Mouse (Mus musculus) olfactory bulb, adult 2 months (tissue): ENCODE measurements at regions not wholly inside any gene's neighbourhood (a gene's known extent, or its start where the extent isn't known, plus 50 kb on each side); places are given as distances from the start of the nearest gene placed in this dataset.

ENCODE experiments used
- H3K27ac ChIP-seq: fragments of 200-500 bp; 2 replicates; pipeline ENCODE4 v1.5.1; 2012; ENCODE audit warnings: low read depth, low read length; ENCODE audit not compliant: insufficient read depth
- H3K4me1 ChIP-seq: fragments of 200-500 bp; 2 replicates; pipeline ENCODE4 v1.6.1; 2012; ENCODE audit warnings: low read length; ENCODE audit not compliant: control insufficient read depth, insufficient read depth
- H3K4me3 ChIP-seq: fragments of 200-500 bp; 2 replicates; pipeline ENCODE4 v1.5.1; 2012; ENCODE audit warnings: mild to moderate bottlenecking, low read depth, low read length, moderate library complexity; ENCODE audit not compliant: insufficient read depth
- CTCF ChIP-seq: fragments of 200-500 bp; IDR thresholded peaks from 2 replicates; pipeline ENCODE4 v1.5.1; 2012; ENCODE audit warnings: low read depth, mild to moderate bottlenecking, low read length, moderate library complexity; ENCODE audit not compliant: insufficient read depth
- POLR2A ChIP-seq: fragments of 200-500 bp; IDR thresholded peaks from 2 replicates; pipeline ENCODE4 v1.6.1; 2012; ENCODE audit warnings: mild to moderate bottlenecking, low read depth, low read length, moderate library complexity; ENCODE audit not compliant: insufficient read depth
- WGBS: fragments of 180-500 bp; shearing (Covaris S2); methylation state at CpG from one replicate; pipeline ENCODE4 v1.1.7; 2018; 5-methylcytosine and 5-hydroxymethylcytosine counted together

- Histone ChIP-seq H3K27ac (no peak overlapping the region), H3K4me3 (no peak overlapping the region), H3K4me1 (no peaks in the 10 kb centered on the region)
- TF ChIP-seq CTCF (no peak), POLR2A (no peak)
Observed at GRCm38 (mm10) chr10:37683101-37683500, 544.4 kb upstream of the Marcks start.

- Histone ChIP-seq H3K27ac (no peak overlapping the region), H3K4me1 (no peaks in the 10 kb centered on the region), H3K4me3 (no peak overlapping the region)
- TF ChIP-seq CTCF (no peak), POLR2A (no peak)
Observed at GRCm38 (mm10) chr10:37680601-37681000, 541.9 kb upstream of the Marcks start.

- Histone ChIP-seq H3K4me1 (no peaks in the 10 kb centered on the region), H3K27ac (no peak overlapping the region), H3K4me3 (no peak overlapping the region)
- TF ChIP-seq POLR2A (no peak), CTCF (no peak)
- 52% methylated on average over 1 of the region's 1 CpGs for WGBS
Observed at GRCm38 (mm10) chr10:37677826-37678225, 539.1 kb upstream of the Marcks start.

GRCm38 (mm10) chr10:37668827-37669226 is 530.1 kb upstream of the Marcks start:
- H3K4me1 ChIP-seq: peaks cover 3% of the 10 kb centered on the region
- WGBS: 22% methylated on average over 2 of the region's 2 CpGs
- TF ChIP-seq CTCF (no peak), POLR2A (no peak)
- H3K4me3 ChIP-seq: no peak overlapping the region
- no peak overlapping the region for H3K27ac ChIP-seq

- Histone ChIP-seq H3K27ac (no peak overlapping the region), H3K4me3 (no peak overlapping the region), H3K4me1 (peaks cover 3% of the 10 kb centered on the region)
- no peak for TF ChIP-seq CTCF
- no peak for TF ChIP-seq POLR2A
- WGBS: 58% methylated on average over 7 of the region's 7 CpGs
Observed at GRCm38 (mm10) chr10:37667031-37667745, 528.5 kb upstream of the Marcks start.

GRCm38 (mm10) chr10:37666535-37666934 is 527.8 kb upstream of the Marcks start:
- H3K4me3 ChIP-seq: no peak overlapping the region
- TF ChIP-seq POLR2A (no peak), CTCF (no peak)
- peaks cover 3% of the 10 kb centered on the region for H3K4me1 ChIP-seq
- 98% methylated on average over 2 of the region's 2 CpGs for WGBS
- H3K27ac ChIP-seq: no peak overlapping the region

- no peaks in the 10 kb centered on the region for H3K4me1 ChIP-seq
- 76% methylated on average over 7 of the region's 7 CpGs for WGBS
- no peak overlapping the region for H3K27ac ChIP-seq
- no peak overlapping the region for H3K4me3 ChIP-seq
- TF ChIP-seq CTCF (no peak), POLR2A (no peak)
Observed at GRCm38 (mm10) chr10:37637001-37637562, 498.4 kb upstream of the Marcks start.

- no peak overlapping the region for H3K4me3 ChIP-seq
- TF ChIP-seq POLR2A (no peak), CTCF (no peak)
- no peak overlapping the region for H3K27ac ChIP-seq
- WGBS: 86% methylated on average over 4 of the region's 4 CpGs
- no peaks in the 10 kb centered on the region for H3K4me1 ChIP-seq
Observed at GRCm38 (mm10) chr10:37636421-37636820, 497.7 kb upstream of the Marcks start.

- Histone ChIP-seq H3K4me1 (no peaks in the 10 kb centered on the region), H3K4me3 (no peak overlapping the region), H3K27ac (no peak overlapping the region)
- 98% methylated on average over 1 of the region's 1 CpGs for WGBS
- TF ChIP-seq CTCF (no peak), POLR2A (no peak)
Observed at GRCm38 (mm10) chr10:37630403-37630802, 491.7 kb upstream of the Marcks start.
